Mouse (Mus musculus): ENCODE measurements around the gene Kndc1. TPM values are rescaled to one million over a fixed set of nuclear protein-coding genes. Genes with fewer than 3 reads are reported as not detected.

Gene Kndc1
- 0.32 TPM in 1 of 2 replicates, not detected in the other for polyA plus RNA-seq (2012; ENCODE audit: insufficient read depth, insufficient read length, missing spikeins)

DNA sequence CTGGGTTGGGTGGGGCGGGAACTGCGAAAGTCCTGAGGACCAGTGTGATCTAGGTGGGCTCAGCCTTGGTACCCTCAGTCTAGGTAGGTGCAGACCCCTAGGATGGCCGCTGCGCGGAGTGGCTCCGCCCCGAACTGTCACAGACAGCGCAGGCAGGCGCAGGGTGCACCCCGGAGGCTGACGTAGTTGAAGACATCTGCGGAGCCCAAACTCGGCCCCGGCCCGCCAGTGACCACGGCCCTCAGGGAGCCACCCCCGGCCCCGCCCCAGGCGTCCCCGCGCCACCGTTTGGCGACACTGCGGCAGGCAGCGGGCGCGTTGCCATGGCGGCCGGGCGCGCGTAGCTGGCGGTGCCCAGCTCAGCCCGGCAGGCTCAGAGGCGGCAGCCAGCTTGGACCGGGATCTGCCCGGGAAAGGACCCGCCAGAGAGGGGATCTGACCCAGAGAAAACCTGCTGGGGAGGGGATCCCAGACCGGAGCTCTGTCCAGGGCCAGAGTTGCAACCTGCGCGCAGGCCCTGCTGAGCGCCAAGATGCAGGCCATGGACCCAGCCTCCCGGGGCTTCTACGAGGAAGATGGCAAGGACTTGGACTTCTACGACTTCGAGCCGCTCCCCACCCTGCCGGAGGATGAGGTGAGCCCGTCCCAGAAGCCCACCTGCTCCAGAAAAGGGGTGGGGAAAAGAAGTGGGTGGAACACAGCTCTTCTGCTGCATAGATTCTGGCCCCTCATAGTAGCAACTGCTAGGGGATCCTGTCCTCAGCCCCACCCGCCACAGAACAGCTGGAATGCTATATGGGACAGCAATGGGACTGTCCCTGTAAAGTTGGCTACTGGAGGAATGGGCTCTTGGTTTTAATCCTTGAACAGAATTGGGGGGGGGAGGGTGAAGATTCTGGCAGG lies at the start of gene Kndc1:
Gene Kndc1, plus strand, starts transcription at position 42 of the 903 bp plus-strand sequence.
- Histone ChIP-seq H3K4me1 (ENCODE audit: control insufficient read depth, insufficient read depth, insufficient read length, low read length) (no peaks in the 10 kb centered on the region), H3K27ac (replicated peaks; ENCODE audit: low read depth, low read length) (no peak within 1 kb of the TSS), H3K4me3 (ENCODE audit: insufficient read depth, low read depth, low read length) (peak within 1 kb of the TSS; percentile 15; the same call in 1 of the 2 replicates)

DNA sequence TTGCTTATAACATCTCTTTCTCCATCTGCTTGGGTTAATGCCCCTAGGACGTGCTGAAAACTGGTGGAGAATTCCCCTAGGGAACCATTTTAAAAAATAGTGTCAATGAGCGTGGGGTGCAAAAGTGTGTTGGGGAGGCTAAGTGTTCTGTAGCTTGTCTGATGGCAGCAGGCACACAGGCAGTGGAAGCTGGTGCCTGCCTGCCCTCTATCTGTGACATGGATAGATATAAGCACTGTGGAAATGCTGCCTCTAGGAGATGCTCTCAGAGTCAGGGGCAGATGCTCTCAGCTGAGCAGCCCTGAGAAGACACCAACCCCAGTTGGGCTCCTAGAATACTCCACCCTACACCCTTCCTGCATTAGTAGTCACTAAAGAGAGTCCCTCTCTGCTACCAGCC lies 49.4 kb upstream of the Kndc1 start:
- Histone ChIP-seq H3K4me1 (ENCODE audit: control insufficient read depth, insufficient read depth, insufficient read length, low read length) (no peaks in the 10 kb centered on the region), H3K4me3 (ENCODE audit: insufficient read depth, low read depth, low read length) (no peak overlapping the region), H3K27ac (replicated peaks; ENCODE audit: low read depth, low read length) (no peak overlapping the region)

DNA sequence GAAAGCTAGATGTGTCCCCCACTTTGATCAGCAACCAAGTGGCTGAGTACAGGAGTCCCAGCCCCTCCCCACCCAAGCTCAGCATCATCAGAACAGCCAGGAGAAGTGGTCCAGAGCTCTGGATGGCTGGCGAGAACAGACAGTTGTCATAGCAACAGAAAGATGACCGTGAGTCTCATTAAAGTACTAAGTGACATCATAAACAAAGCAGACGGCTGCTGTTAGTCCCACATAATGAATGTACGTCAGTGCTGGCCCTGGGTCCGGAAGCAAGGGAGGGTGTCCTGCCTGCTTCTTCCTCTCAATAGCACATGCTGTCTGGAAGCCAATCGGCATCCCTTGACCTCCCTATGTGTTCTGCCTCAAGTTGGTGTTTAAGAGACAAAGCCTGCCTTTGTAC lies 44.3 kb upstream of the Kndc1 start:
- H3K4me1 ChIP-seq (ENCODE audit: control insufficient read depth, insufficient read depth, insufficient read length, low read length), result no peaks in the 10 kb centered on the region
- H3K4me3 ChIP-seq (ENCODE audit: insufficient read depth, low read depth, low read length), result no peak overlapping the region
- no peak overlapping the region for H3K27ac ChIP-seq (replicated peaks; ENCODE audit: low read depth, low read length)

DNA sequence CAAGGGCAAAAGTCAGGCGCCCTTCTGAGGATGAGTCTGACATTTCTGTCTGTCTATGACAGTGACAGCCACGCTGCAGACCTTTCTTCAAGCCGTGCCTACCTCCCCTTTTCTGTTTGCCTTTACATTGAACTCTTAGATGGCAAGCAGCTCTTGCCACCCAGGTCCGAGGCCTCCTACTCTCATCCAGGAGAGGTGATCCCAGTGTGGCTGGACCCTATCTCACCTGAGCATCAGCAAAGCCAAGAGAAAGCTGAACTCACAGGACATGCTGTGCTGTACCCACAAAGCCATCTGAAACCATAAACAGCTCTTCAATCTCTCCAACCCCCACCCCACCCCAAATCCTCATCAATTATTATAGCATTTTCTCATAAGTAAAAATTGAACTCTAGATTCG lies 43.8 kb upstream of the Kndc1 start:
- Histone ChIP-seq H3K4me1 (ENCODE audit: control insufficient read depth, insufficient read depth, insufficient read length, low read length) (no peaks in the 10 kb centered on the region), H3K4me3 (ENCODE audit: insufficient read depth, low read depth, low read length) (no peak overlapping the region), H3K27ac (replicated peaks; ENCODE audit: low read depth, low read length) (no peak overlapping the region)

DNA sequence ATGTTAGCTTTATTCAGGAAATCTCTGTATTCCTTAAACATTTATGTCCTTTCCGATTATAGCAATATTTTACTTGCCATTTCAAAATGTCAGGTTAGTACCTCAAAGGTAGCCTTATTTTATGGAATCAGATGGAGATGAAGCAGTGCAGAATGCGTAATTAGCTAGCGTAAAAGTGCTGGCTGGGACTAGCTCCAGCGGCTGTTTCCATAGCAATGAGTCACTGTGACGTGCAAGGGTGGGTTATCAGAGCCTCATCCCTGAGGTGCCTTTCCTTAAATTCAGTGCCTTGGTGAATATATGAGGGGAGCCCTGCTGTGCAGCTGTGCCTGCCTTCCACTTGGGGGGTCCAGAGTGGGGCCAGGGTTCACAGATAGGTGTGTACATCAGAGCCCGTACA lies 43.4 kb upstream of the Kndc1 start:
- Histone ChIP-seq H3K4me1 (ENCODE audit: control insufficient read depth, insufficient read depth, insufficient read length, low read length) (no peaks in the 10 kb centered on the region), H3K4me3 (ENCODE audit: insufficient read depth, low read depth, low read length) (no peak overlapping the region), H3K27ac (replicated peaks; ENCODE audit: low read depth, low read length) (no peak overlapping the region)

DNA sequence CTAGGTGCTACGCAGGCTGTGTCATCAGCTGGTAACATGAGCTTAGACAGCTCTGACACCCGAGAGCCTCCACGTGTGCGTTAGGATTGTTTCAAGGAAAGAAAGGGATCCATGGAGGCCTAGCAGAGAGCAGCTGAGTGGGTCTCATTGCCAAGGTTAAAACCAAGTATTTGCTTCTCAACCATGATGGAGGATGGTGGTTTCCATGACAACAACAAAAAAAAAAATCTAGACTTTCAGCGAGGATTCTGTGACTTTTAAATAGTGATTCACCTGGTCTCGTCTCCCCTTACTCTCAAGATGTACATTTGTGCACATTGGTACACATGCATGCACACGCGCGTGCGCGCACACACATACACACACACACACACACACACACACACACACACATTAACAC lies 39.2 kb upstream of the Kndc1 start:
- no peak overlapping the region for H3K27ac ChIP-seq (replicated peaks; ENCODE audit: low read depth, low read length)

DNA sequence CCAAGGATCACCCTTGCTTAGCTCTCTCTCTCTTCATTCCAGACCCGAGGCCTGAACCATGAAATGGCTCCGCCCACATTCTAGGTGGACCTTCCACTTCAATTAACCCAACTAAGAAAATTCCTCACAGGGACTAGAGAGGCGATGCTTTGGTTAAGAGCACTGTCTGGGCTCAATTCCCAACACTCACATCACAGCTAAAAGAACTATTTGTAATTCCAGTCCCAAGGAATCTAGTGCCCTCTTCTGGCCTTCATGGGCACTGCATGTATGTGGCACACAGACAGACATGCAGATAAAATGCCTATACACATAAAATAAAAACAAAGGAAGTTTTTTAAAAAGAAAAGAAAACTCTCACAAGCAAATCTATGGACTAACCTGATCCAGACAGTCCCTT lies 33.1 kb upstream of the Kndc1 start:
- Histone ChIP-seq H3K4me1 (ENCODE audit: control insufficient read depth, insufficient read depth, insufficient read length, low read length) (no peaks in the 10 kb centered on the region), H3K4me3 (ENCODE audit: insufficient read depth, low read depth, low read length) (no peak overlapping the region), H3K27ac (replicated peaks; ENCODE audit: low read depth, low read length) (no peak overlapping the region)

More for the DNA sequence above, 39.2 kb upstream of the Kndc1 start:
- no peak overlapping the region for H3K4me3 ChIP-seq (ENCODE audit: insufficient read depth, low read depth, low read length)
- H3K4me1 ChIP-seq (ENCODE audit: control insufficient read depth, insufficient read depth, insufficient read length, low read length), result no peaks in the 10 kb centered on the region

DNA sequence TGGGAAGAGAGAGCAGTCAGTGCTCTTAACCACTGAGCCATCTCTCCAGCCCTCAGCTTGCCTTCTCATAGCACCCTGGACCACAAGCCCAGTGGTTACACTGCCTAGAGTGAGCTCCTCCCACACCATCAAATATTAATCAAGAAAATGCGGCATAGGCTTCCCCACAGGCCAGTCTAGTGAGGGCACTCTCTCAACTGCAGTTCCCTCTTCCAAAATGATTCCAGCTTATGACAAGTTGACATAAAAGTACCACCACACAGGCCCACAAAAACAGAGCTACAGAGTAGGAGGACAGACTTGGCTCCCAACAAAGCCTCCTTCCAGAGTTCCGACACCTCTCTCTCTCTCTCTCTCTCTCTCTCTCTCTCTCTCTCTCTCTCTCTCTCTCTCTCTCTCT lies 31.4 kb upstream of the Kndc1 start:
- no peaks in the 10 kb centered on the region for H3K4me1 ChIP-seq (ENCODE audit: control insufficient read depth, insufficient read depth, insufficient read length, low read length)
- H3K4me3 ChIP-seq (ENCODE audit: insufficient read depth, low read depth, low read length), result no peak overlapping the region
- no peak overlapping the region for H3K27ac ChIP-seq (replicated peaks; ENCODE audit: low read depth, low read length)

DNA sequence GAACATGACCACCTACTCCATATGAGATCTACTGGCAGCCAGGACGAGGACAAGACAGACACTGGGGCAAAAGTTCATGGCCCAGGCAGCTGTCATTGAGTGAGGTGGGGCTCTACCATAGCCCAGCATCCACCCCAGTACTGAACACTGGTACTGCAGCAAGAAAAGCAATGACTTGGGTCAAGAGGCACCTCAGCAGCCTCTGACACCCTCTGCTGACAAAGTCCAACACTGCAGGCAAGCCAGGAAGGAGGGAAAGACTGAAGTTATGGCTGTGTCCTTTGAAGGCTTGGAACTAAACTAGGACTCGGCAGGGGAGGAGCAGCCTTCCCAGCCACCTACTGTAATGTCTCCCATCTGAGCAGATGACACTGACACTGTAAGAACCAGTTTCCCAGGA lies 30.2 kb upstream of the Kndc1 start:
- no peak overlapping the region for H3K4me3 ChIP-seq (ENCODE audit: insufficient read depth, low read depth, low read length)
- H3K4me1 ChIP-seq (ENCODE audit: control insufficient read depth, insufficient read depth, insufficient read length, low read length), result no peaks in the 10 kb centered on the region
- no peak overlapping the region for H3K27ac ChIP-seq (replicated peaks; ENCODE audit: low read depth, low read length)

DNA sequence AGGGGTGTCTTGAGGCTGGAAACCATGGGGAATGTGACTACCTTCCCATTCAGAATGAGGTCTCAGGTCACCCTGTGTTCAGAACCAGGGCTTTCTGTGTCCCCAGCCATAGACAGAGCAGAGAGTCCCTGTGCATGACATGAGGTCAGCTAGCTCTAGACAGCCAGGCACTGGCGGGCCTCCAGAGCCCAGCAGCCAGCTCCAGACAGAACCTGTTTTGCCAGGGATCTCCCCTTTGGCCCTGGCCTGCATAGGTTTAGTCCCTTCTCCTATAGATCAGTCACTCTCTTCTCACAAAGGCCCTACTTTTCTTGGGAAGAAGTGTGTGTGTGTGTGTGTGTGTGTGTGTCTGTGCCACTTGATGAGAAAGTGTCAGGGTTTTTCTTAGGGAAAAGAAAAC lies 29.6 kb upstream of the Kndc1 start:
- Histone ChIP-seq H3K4me3 (ENCODE audit: insufficient read depth, low read depth, low read length) (no peak overlapping the region), H3K4me1 (ENCODE audit: control insufficient read depth, insufficient read depth, insufficient read length, low read length) (no peaks in the 10 kb centered on the region), H3K27ac (replicated peaks; ENCODE audit: low read depth, low read length) (no peak overlapping the region)

DNA sequence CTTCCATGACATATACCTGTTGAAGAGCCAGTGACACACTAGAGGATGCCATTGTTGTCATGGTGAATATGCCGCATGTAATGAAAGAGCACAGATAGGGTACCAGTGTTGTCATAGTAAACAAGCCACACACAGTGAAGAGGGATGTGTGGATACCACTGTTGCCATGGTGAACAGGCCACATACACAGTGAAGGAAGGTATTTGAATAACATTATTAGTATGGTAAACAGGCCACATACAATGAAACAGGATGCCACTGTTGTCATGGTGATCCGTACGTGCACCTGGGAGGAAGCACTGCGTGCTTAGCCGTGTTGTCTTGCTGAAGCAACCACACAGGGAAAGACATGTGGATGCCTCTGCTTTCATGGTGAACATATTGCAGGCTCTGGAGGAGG lies 23.5 kb upstream of the Kndc1 start:
- Histone ChIP-seq H3K27ac (replicated peaks; ENCODE audit: low read depth, low read length) (no peak overlapping the region), H3K4me1 (ENCODE audit: control insufficient read depth, insufficient read depth, insufficient read length, low read length) (no peaks in the 10 kb centered on the region), H3K4me3 (ENCODE audit: insufficient read depth, low read depth, low read length) (no peak overlapping the region)

DNA sequence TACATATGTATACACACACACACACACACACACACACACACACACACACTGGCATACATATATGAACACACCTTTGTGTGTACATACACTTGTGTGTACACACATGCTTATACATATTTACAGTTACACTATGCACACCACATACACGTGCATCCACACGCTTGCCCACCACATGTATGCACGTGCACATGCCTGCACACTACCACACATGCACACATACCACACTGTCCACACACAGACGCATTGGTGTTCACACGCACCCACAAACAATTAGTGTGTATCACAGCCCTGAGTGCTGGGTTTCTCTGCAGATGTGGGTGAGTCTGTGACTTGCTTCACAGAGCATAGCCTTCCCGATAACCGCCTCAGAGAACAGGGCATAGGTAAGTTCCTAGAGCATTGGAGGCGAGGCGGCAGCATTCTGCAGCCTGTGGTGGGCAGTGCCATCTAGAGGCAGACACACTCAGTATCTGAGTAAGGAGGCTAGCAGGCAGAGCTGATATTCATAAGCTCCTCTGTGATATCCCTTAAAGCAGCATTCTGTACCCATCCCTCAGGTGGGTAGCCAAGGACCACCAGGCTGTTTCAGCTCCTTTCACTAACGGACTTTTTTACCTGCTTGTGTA lies 17.2 kb upstream of the Kndc1 start:
- no peak overlapping the region for H3K4me3 ChIP-seq (ENCODE audit: insufficient read depth, low read depth, low read length)
- H3K4me1 ChIP-seq (ENCODE audit: control insufficient read depth, insufficient read depth, insufficient read length, low read length), result no peaks in the 10 kb centered on the region
- H3K27ac ChIP-seq (replicated peaks; ENCODE audit: low read depth, low read length), result no peak overlapping the region

DNA sequence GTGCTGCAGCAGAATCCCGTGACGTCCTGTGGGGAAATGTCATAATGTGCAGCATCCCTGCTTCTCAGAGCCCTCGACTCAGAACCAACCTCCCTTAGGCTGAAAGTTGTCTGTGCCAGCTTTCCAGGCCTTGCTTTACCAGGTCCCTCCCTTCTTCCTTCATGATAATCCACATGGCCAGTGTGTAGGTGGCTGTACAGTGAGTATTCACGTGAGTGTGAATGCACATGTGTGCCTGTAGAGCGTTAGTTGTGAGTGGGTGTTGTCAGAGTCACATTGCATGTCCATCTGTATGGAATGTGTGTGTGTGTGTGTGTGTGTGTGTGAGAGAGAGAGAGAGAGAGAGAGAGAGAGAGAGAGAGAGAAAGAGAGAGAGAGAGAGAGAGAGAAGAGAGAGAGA lies 16.4 kb upstream of the Kndc1 start:
- Histone ChIP-seq H3K4me1 (ENCODE audit: control insufficient read depth, insufficient read depth, insufficient read length, low read length) (no peaks in the 10 kb centered on the region), H3K27ac (replicated peaks; ENCODE audit: low read depth, low read length) (no peak overlapping the region), H3K4me3 (ENCODE audit: insufficient read depth, low read depth, low read length) (no peak overlapping the region)

DNA sequence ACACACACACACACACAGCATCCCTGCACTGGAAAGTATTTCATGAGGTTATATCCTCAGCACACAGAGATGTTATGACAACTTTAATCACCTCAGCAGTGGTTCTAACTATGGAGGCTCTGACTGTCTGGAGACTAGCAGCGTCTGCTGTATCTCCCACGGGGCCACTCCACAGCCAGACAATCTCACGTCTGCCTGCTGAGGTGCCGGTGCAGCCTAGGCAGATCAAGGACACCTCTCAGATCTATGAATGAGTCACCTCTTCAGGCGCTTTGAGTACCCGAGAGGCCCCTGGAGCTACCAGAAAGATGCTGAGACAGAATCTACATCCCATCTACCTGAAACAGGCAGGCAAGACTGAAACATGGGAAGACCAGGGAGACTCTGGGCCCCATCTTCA lies 15.9 kb upstream of the Kndc1 start:
- H3K4me1 ChIP-seq (ENCODE audit: control insufficient read depth, insufficient read depth, insufficient read length, low read length), result no peaks in the 10 kb centered on the region
- no peak overlapping the region for H3K27ac ChIP-seq (replicated peaks; ENCODE audit: low read depth, low read length)

DNA sequence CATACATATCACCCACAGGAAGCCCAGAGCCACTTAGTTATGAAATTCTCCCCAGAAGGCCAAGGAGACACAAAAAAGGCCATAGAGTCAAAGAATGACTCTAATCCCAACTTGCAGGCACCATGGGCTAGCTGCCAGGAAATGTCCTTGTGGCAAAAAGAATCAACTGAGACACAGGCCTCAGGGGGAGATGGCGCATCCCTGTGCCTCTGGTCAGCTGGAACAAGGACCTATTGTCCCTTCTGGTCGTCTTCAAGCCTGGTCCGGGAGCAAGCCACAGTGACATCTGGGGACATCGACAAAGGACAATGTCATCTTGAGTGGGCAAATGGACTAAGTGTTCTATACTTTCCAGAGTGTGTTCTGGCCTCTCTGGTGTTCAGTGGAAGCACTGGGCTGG lies 11.0 kb upstream of the Kndc1 start:
- no peak overlapping the region for H3K27ac ChIP-seq (replicated peaks; ENCODE audit: low read depth, low read length)
- H3K4me1 ChIP-seq (ENCODE audit: control insufficient read depth, insufficient read depth, insufficient read length, low read length), result no peaks in the 10 kb centered on the region
- H3K4me3 ChIP-seq (ENCODE audit: insufficient read depth, low read depth, low read length), result no peak overlapping the region

More for the DNA sequence above, 15.9 kb upstream of the Kndc1 start:
- no peak overlapping the region for H3K4me3 ChIP-seq (ENCODE audit: insufficient read depth, low read depth, low read length)

DNA sequence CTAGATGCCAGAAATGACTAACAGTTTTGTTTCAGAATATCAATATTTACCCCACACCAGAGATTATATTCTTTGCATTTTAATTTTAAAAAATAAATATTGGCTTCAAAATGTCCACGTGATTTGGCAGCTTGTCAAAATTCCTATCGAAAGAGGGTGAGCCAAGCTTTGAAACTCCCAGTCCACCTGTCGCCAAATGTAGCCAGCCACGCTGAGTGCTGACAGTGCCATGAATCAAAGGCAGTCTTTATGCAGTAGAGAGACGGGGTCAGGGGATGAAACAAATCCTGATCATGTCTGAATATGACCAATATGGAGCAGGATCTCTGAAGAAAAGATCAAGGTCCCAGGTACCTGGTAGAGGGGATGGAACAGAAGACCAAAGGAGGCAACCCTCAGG lies 2.7 kb upstream of the Kndc1 start:
- H3K4me3 ChIP-seq (ENCODE audit: insufficient read depth, low read depth, low read length), result no peak overlapping the region
- no peaks in the 10 kb centered on the region for H3K4me1 ChIP-seq (ENCODE audit: control insufficient read depth, insufficient read depth, insufficient read length, low read length)
- no peak overlapping the region for H3K27ac ChIP-seq (replicated peaks; ENCODE audit: low read depth, low read length)
